Mouse (Mus musculus) intestine, embryonic 14.5 days (tissue): ENCODE data around the gene Aldh3b2. TPM values are rescaled to one million over a fixed set of nuclear protein-coding genes. Genes with fewer than 3 reads are reported as not detected.
A peak's percentile ranks its signal among the peaks of the same experiment; 100 is the strongest.

Experiments used
- ATAC-seq: fragments of 200-750 bp; cut with Nextera tagmentation; replicated peaks from 2 replicates; pipeline ENCODE4 v1.8.0; 2017; ENCODE audit warnings: low read depth, moderate number of reproducible peaks, moderate TSS enrichment, moderate library complexity; ENCODE audit not compliant: low FRiP score, low TSS enrichment
- DNase-seq: peaks from one replicate; pipeline ENCODE4 v3.0.0-alpha.2; 2018; ENCODE audit warnings: low spot score
- H3K27ac ChIP-seq: fragments of 300-500 bp; sonication (generic); 2 replicates; pipeline ENCODE4 v1.5.1; 2014; ENCODE audit warnings: low read depth, mild to moderate bottlenecking, control low read depth
- H3K27me3 ChIP-seq: fragments of 300-500 bp; sonication (generic); replicated peaks from 2 replicates; pipeline ENCODE4 v1.6.1; 2014; ENCODE audit warnings: low read length, control low read depth; ENCODE audit not compliant: control insufficient read depth, insufficient read depth
- H3K36me3 ChIP-seq: fragments of 300-500 bp; sonication (generic); 2 replicates; pipeline ENCODE4 v1.6.1; 2014; ENCODE audit warnings: low read length, control low read depth; ENCODE audit not compliant: control insufficient read depth, insufficient read depth
- H3K4me1 ChIP-seq: fragments of 300-500 bp; sonication (generic); replicated peaks from 2 replicates; pipeline ENCODE4 v1.6.1; 2014; ENCODE audit warnings: low read length, control low read depth, mixed read lengths; ENCODE audit not compliant: control insufficient read depth, insufficient read depth
- H3K4me2 ChIP-seq: fragments of 300-500 bp; sonication (generic); 2 replicates; pipeline ENCODE4 v1.6.1; 2014; ENCODE audit warnings: low read length
- H3K4me3 ChIP-seq: fragments of 300-500 bp; sonication (generic); 2 replicates; pipeline ENCODE4 v1.5.1; 2014; ENCODE audit warnings: low read depth, low read length, control low read depth, mixed read lengths
- H3K9ac ChIP-seq: fragments of 300-500 bp; sonication (generic); 2 replicates; pipeline ENCODE4 v1.6.1; 2014; ENCODE audit warnings: mild to moderate bottlenecking, low read length
- H3K9me3 ChIP-seq: fragments of 300-500 bp; sonication (generic); 2 replicates; pipeline ENCODE4 v1.6.1; 2016; ENCODE audit warnings: low read length, control low read depth; ENCODE audit not compliant: control insufficient read depth
- WGBS: fragments of 180-500 bp; shearing (Covaris S2); extraction: QIAGEN DNeasy Blood & Tissue Kit; methylation state at CpG from one replicate; pipeline ENCODE4 v1.1.7; 2014; 5-methylcytosine and 5-hydroxymethylcytosine counted together
- polyA plus RNA-seq: library from polyadenylated mRNA; unstranded; fragments of >200 nt; fragmentation: Nextera tagmentation; extraction: Ambion mirVana; gene quantifications from 2 replicates; pipeline ENCODE4 v1.2.1, GENCODE M21; 2014

Gene Aldh3b2
- polyA plus RNA-seq, 1 experiment from 2014 or later = 1.0 TPM

GRCm38 (mm10) chr19:3928779-3929178 lies 43.3 kb upstream of the Aldh3b2 start:
- 80% methylated on average over 4 of the region's 4 CpGs for WGBS
- DNase-seq (no peak), ATAC-seq (no peak)
- Histone ChIP-seq H3K9me3 (no peaks in the 10 kb centered on the region), H3K27me3 (no peaks in the 10 kb centered on the region), H3K4me2 (no peak overlapping the region), H3K36me3 (no peaks in the 10 kb centered on the region), H3K9ac (no peak overlapping the region), H3K4me3 (no peak overlapping the region), H3K4me1 (peaks cover 10% of the 10 kb centered on the region), H3K27ac (peak overlapping the region; percentile 11; the same call in 1 of the 2 replicates)

GRCm38 (mm10) chr19:3929211-3929941 lies 42.8 kb upstream of the Aldh3b2 start, which contains the start of gene Aldh3b1:
Gene Aldh3b1 (minus strand): TSS chr19:3929808.
- DNase-seq (peak; percentile 68), ATAC-seq (no peak)
- H3K9me3 ChIP-seq = no peaks in the 10 kb centered on the region
- peaks cover 10% of the 10 kb centered on the region for H3K4me1 ChIP-seq
- H3K4me3 ChIP-seq = no peak within 1 kb of the TSS
- no peaks in the 10 kb centered on the region for H3K27me3 ChIP-seq
- H3K9ac ChIP-seq = 0 out of 2 replicates have a peak within 1 kb of the TSS, but pooled peaks have one; percentile 16
- H3K27ac ChIP-seq = peak within 1 kb of the TSS; percentile 59
- no peak within 1 kb of the TSS; the same call in 1 of the 2 replicates for H3K4me2 ChIP-seq
- WGBS = 49% methylated on average over 12 of the region's 12 CpGs
- H3K36me3 ChIP-seq = no peaks in the 10 kb centered on the region

GRCm38 (mm10) chr19:3930262-3931057 lies 41.7 kb upstream of the Aldh3b2 start:
- H3K9me3 ChIP-seq = no peaks in the 10 kb centered on the region
- H3K4me1 ChIP-seq = peaks cover 15% of the 10 kb centered on the region
- H3K27me3 ChIP-seq = no peaks in the 10 kb centered on the region
- H3K4me3 ChIP-seq = no peak overlapping the region
- no peak overlapping the region for H3K27ac ChIP-seq
- no peaks in the 10 kb centered on the region for H3K36me3 ChIP-seq
- ATAC-seq (no peak), DNase-seq (no peak)
- 72% methylated on average over 21 of the region's 21 CpGs for WGBS
- H3K4me2 ChIP-seq = no peak overlapping the region
- no peak overlapping the region for H3K9ac ChIP-seq

GRCm38 (mm10) chr19:3931716-3932115 lies 40.4 kb upstream of the Aldh3b2 start:
- no peaks in the 10 kb centered on the region for H3K9me3 ChIP-seq
- H3K4me1 ChIP-seq = peaks cover 23% of the 10 kb centered on the region
- H3K36me3 ChIP-seq = no peaks in the 10 kb centered on the region
- WGBS = 89% methylated on average over 9 of the region's 9 CpGs
- H3K4me2 ChIP-seq = no peak overlapping the region
- H3K27me3 ChIP-seq = no peaks in the 10 kb centered on the region
- ATAC-seq (no peak), DNase-seq (no peak)
- H3K27ac ChIP-seq = no peak overlapping the region
- no peak overlapping the region for H3K4me3 ChIP-seq
- no peak overlapping the region for H3K9ac ChIP-seq

- Histone ChIP-seq H3K4me1 (peaks cover 13% of the 10 kb centered on the region), H3K27me3 (no peaks in the 10 kb centered on the region), H3K9ac (peak within 1 kb of the TSS; percentile 52), H3K4me3 (peak within 1 kb of the TSS; percentile 51), H3K4me2 (peak within 1 kb of the TSS; percentile 95), H3K27ac (no peak within 1 kb of the TSS), H3K9me3 (no peaks in the 10 kb centered on the region), H3K36me3 (no peaks in the 10 kb centered on the region)
- ATAC-seq (peak; percentile 89), DNase-seq (peak; percentile 81)
- WGBS = 6% methylated on average over 42 of the region's 42 CpGs
These were observed 36.9 kb upstream of the Aldh3b2 start, which contains the start of gene Unc93b1 for GRCm38 (mm10) chr19:3935032-3935895. Gene Unc93b1 (plus strand): TSS chr19:3935186.

GRCm38 (mm10) chr19:3935896-3936850 lies 36.0 kb upstream of the Aldh3b2 start:
- H3K36me3 ChIP-seq = no peaks in the 10 kb centered on the region
- peak overlapping the region; percentile 52 for H3K9ac ChIP-seq
- H3K4me3 ChIP-seq = peak overlapping the region; percentile 51
- H3K4me1 ChIP-seq = peaks cover 13% of the 10 kb centered on the region
- 9% methylated on average over 22 of the region's 22 CpGs for WGBS
- no peak overlapping the region for H3K27ac ChIP-seq
- no peak for DNase-seq
- H3K4me2 ChIP-seq = peak overlapping the region; percentile 95
- no peaks in the 10 kb centered on the region for H3K9me3 ChIP-seq
- ATAC-seq = no peak; the same call in 1 of the 2 replicates
- no peaks in the 10 kb centered on the region for H3K27me3 ChIP-seq

GRCm38 (mm10) chr19:3942315-3942714 lies 29.8 kb upstream of the Aldh3b2 start:
- no peaks in the 10 kb centered on the region for H3K27me3 ChIP-seq
- no peak overlapping the region for H3K4me2 ChIP-seq
- no peaks in the 10 kb centered on the region for H3K9me3 ChIP-seq
- H3K27ac ChIP-seq = no peak overlapping the region
- H3K9ac ChIP-seq = no peak overlapping the region
- no peaks in the 10 kb centered on the region for H3K36me3 ChIP-seq
- DNase-seq = no peak
- no peak overlapping the region for H3K4me3 ChIP-seq
- no peak for ATAC-seq
- H3K4me1 ChIP-seq = no peaks in the 10 kb centered on the region
- 80% methylated on average over 7 of the region's 7 CpGs for WGBS
